18 mouse cellular contexts compared by ENCODE assay signal in the genomic region with DNA sequence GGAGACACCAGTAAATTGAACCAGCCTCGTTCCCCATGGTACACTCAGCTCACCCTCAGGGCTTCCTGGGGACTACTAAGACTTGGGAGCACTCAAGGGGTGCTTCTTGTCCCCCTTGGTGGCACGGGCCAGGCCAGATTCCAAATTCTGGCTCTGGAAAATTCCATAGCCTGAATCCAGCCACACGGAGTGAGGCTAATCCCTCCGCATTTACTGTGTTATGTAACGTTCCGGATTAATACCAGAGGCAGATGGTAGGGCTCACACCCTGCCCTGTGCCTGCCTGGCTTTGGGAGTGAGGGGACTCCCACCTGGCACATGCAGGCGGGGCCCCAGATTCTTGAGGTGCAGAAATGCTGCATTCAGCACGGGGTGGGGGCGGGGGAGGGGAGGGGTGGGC. TPM values are rescaled to one million over a fixed set of nuclear protein-coding genes. Genes with fewer than 3 reads are reported as not detected.
DNase-seq lines count a peak whose midpoint lies in the region; ATAC-seq lines count a peak whose summit lies in the region.
"Had no signal": no experiment of that assay in that cellular context is flagged by ENCODE, and none has a peak within 500 bp of the region (broad histone marks: within the 10 kb centered on the region; RNA-seq: fewer than 3 reads in every experiment).

No protein-coding gene starts in this region.

- ATAC-seq in heart, embryonic 13.5 days (ENCODE audit: extremely low read depth, insufficient number of reproducible peaks, low FRiP score, low TSS enrichment) = no peak
- ATAC-seq in limb, embryonic 11.5 days (ENCODE audit: insufficient number of reproducible peaks, low FRiP score, low TSS enrichment, low read depth) = no peak
- no peak for ATAC-seq in hindbrain, embryonic 12.5 days (ENCODE audit: low FRiP score)

- 13% methylated on average over 9 of the region's 9 CpGs for WGBS in heart, embryonic 13.5 days
- WGBS in limb, embryonic 11.5 days = 5% methylated on average over 9 of the region's 9 CpGs
- 14% methylated on average over 9 of the region's 9 CpGs for WGBS in hindbrain, embryonic 12.5 days

- peaks cover 19% of the 10 kb centered on the region for H3K4me1 ChIP-seq in heart, embryonic 13.5 days
- H3K4me1 ChIP-seq in limb, embryonic 11.5 days (ENCODE audit: control insufficient read depth, insufficient read depth, low read length) = peaks cover 9% of the 10 kb centered on the region
- peaks cover 16% of the 10 kb centered on the region for H3K4me1 ChIP-seq in hindbrain, embryonic 12.5 days

- no peak overlapping the region for H3K4me2 ChIP-seq in heart, embryonic 13.5 days
- 0 out of 2 replicates have a peak overlapping the region, but pooled peaks have one; percentile 2 for H3K4me2 ChIP-seq in limb, embryonic 11.5 days (ENCODE audit: low read depth, severe bottlenecking)
- H3K4me2 ChIP-seq in hindbrain, embryonic 12.5 days (replicated peaks) = no peak overlapping the region

- no peaks in the 10 kb centered on the region for H3K9me3 ChIP-seq in heart, embryonic 13.5 days
- H3K9me3 ChIP-seq in limb, embryonic 11.5 days (ENCODE audit: control insufficient read depth, low read length) = 0 out of 2 replicates have a peak, but pooled peaks cover 3% of the 10 kb centered on the region
- H3K9me3 ChIP-seq in hindbrain, embryonic 12.5 days (replicated peaks) = no peaks in the 10 kb centered on the region
- H3K9me3 ChIP-seq: embryonic facial prominence, embryonic 12.5 days had no signal

- H3K36me3 ChIP-seq in heart, embryonic 13.5 days = no peaks in the 10 kb centered on the region
- no peaks in the 10 kb centered on the region for H3K36me3 ChIP-seq in limb, embryonic 11.5 days (ENCODE audit: control insufficient read depth, insufficient read depth, low read length)
- H3K36me3 ChIP-seq in hindbrain, embryonic 12.5 days = no peaks in the 10 kb centered on the region
- H3K36me3 ChIP-seq: embryonic facial prominence, embryonic 12.5 days had no signal

- no peak overlapping the region for H3K9ac ChIP-seq in heart, embryonic 13.5 days
- H3K9ac ChIP-seq in limb, embryonic 11.5 days (ENCODE audit: low read length) = no peak overlapping the region
- H3K9ac ChIP-seq in hindbrain, embryonic 12.5 days = no peak overlapping the region
- H3K9ac ChIP-seq: embryonic facial prominence, embryonic 12.5 days had no signal

- peaks cover 100% of the 10 kb centered on the region for H3K27me3 ChIP-seq in heart, embryonic 13.5 days (replicated peaks)
- H3K27me3 ChIP-seq in limb, embryonic 11.5 days (ENCODE audit: control insufficient read depth, insufficient read depth, low read length) = peaks cover 81% of the 10 kb centered on the region
- peaks cover 100% of the 10 kb centered on the region for H3K27me3 ChIP-seq in hindbrain, embryonic 12.5 days

- no peak for DNase-seq in heart, adult 18-20 months
- peak; percentile 77 for DNase-seq in cerebellum, adult 11 months
- DNase-seq in cerebellum, adult 9-10 months = peak; percentile 91
- DNase-seq in limb, embryonic 11.5 days (ENCODE audit: low spot score) = no peak
- no peak for DNase-seq in heart, adult 8-10 months (ENCODE audit: low spot score)
- DNase-seq: adrenal gland, postnatal 14 days; kidney, adult 11 months; lung, adult 2 months; lung, postnatal 36 days had no signal

- peak overlapping the region; percentile 41; the same call in 1 of the 2 replicates for H3K4me3 ChIP-seq in heart, embryonic 13.5 days
- H3K4me3 ChIP-seq in limb, embryonic 11.5 days (ENCODE audit: low read depth, low read length) = no peak overlapping the region
- H3K4me3 ChIP-seq in hindbrain, embryonic 12.5 days = no peak overlapping the region
- H3K4me3 ChIP-seq: erythroblast, embryonic 14.5 days had no signal

- no peak overlapping the region for H3K27ac ChIP-seq in heart, embryonic 13.5 days (replicated peaks)
- H3K27ac ChIP-seq in limb, embryonic 11.5 days (replicated peaks; ENCODE audit: low read depth, low read length) = no peak overlapping the region
- no peak overlapping the region for H3K27ac ChIP-seq in hindbrain, embryonic 12.5 days
- H3K27ac ChIP-seq: embryonic facial prominence, embryonic 12.5 days had no signal

RNA-seq across cellular contexts. Expression of a gene that starts 0.8 kb away (rescaled TPM):
- not detected in 2 replicates for polyA plus RNA-seq in heart, embryonic 13.5 days (2015; fragmentation: Nextera tagmentation; extraction: Ambion mirVana)
- total RNA-seq in heart, adult 18-20 months (2021) = 1 to 10 TPM in 1 of 2 experiments, under 1 TPM in 1; 0.69 to 1.2 TPM
- polyA plus RNA-seq in limb, embryonic 11.5 days (2014; fragmentation: Nextera tagmentation; extraction: Ambion mirVana) = 0.49 and 0.61 TPM in 2 replicates
- total RNA-seq in heart, adult 8-10 months (2022) = 1 to 10 TPM in 2 of 4 experiments, under 1 TPM in 2; 0.91 to 1.3 (median 1.1) TPM
- 0.35 and 0.50 TPM in 2 replicates for polyA plus RNA-seq in hindbrain, embryonic 12.5 days (2016; fragmentation: Nextera tagmentation; extraction: Ambion mirVana)
- total RNA-seq: CH12.LX; granulocyte monocyte progenitor cell, adult 5-6 weeks; hematopoietic stem cell, adult 5-6 weeks; megakaryocyte-erythroid progenitor cell, adult 5-6 weeks; monocyte, adult 5-6 weeks had no signal
- polyA plus RNA-seq: erythroblast, embryonic 14.5 days had no signal

RNA-seq across cellular contexts. Expression of a gene that starts 7.2 kb away (rescaled TPM):
- polyA plus RNA-seq in heart, embryonic 13.5 days (2015; fragmentation: Nextera tagmentation; extraction: Ambion mirVana) = 6.5 and 8.3 TPM in 2 replicates
- total RNA-seq in heart, adult 18-20 months (2021) = 10 to 100 TPM; 75.6 to 80.1 TPM
- 0.28 and 0.41 TPM in 2 replicates for polyA plus RNA-seq in limb, embryonic 11.5 days (2014; fragmentation: Nextera tagmentation; extraction: Ambion mirVana)
- 100 to 1,000 TPM in 2 of 4 experiments, 10 to 100 TPM in 2; 87.9 to 109 (median 99.6) TPM for total RNA-seq in heart, adult 8-10 months (2022)
- polyA plus RNA-seq in hindbrain, embryonic 12.5 days (2016; fragmentation: Nextera tagmentation; extraction: Ambion mirVana) = 0.38 and 0.77 TPM in 2 replicates
- total RNA-seq: granulocyte monocyte progenitor cell, adult 5-6 weeks; monocyte, adult 5-6 weeks had no signal

RNA-seq across cellular contexts. Expression of a gene that starts 25.7 kb away (rescaled TPM):
- 2.6 and 4.4 TPM in 2 replicates for polyA plus RNA-seq in heart, embryonic 13.5 days (2015; fragmentation: Nextera tagmentation; extraction: Ambion mirVana)
- total RNA-seq in heart, adult 18-20 months (2021) = 1 to 10 TPM; 4.8 to 5.3 TPM
- 5.2 and 7.2 TPM in 2 replicates for polyA plus RNA-seq in limb, embryonic 11.5 days (2014; fragmentation: Nextera tagmentation; extraction: Ambion mirVana)
- total RNA-seq in heart, adult 8-10 months (2022) = 1 to 10 TPM; 3.1 to 7.6 (median 5.0) TPM
- polyA plus RNA-seq in hindbrain, embryonic 12.5 days (2016; fragmentation: Nextera tagmentation; extraction: Ambion mirVana) = 3.2 and 4.1 TPM in 2 replicates
- total RNA-seq: monocyte, adult 5-6 weeks had no signal

RNA-seq across cellular contexts. Expression of a gene that starts 26.1 kb away (rescaled TPM):
- polyA plus RNA-seq in heart, embryonic 13.5 days (2015; fragmentation: Nextera tagmentation; extraction: Ambion mirVana) = 1.8 and 2.1 TPM in 2 replicates
- total RNA-seq in heart, adult 18-20 months (2021) = 1 to 10 TPM; 1.3 TPM
- 4.4 and 5.3 TPM in 2 replicates for polyA plus RNA-seq in limb, embryonic 11.5 days (2014; fragmentation: Nextera tagmentation; extraction: Ambion mirVana)
- total RNA-seq in heart, adult 8-10 months (2022) = 1 to 10 TPM; 1.7 to 3.1 (median 2.7) TPM
- 2.2 and 2.8 TPM in 2 replicates for polyA plus RNA-seq in hindbrain, embryonic 12.5 days (2016; fragmentation: Nextera tagmentation; extraction: Ambion mirVana)

RNA-seq across cellular contexts. Expression of a gene that starts 32.0 kb away (rescaled TPM):
- 3.8 and 4.5 TPM in 2 replicates for polyA plus RNA-seq in heart, embryonic 13.5 days (2015; fragmentation: Nextera tagmentation; extraction: Ambion mirVana)
- 1 to 10 TPM; 6.4 to 7.8 TPM for total RNA-seq in heart, adult 18-20 months (2021)
- 9.8 and 10.4 TPM in 2 replicates for polyA plus RNA-seq in limb, embryonic 11.5 days (2014; fragmentation: Nextera tagmentation; extraction: Ambion mirVana)
- 1 to 10 TPM; 5.9 to 9.8 (median 8.3) TPM for total RNA-seq in heart, adult 8-10 months (2022)
- 21.4 and 24.8 TPM in 2 replicates for polyA plus RNA-seq in hindbrain, embryonic 12.5 days (2016; fragmentation: Nextera tagmentation; extraction: Ambion mirVana)

Comparison
In these comparisons a context has a peak if more than half of its experiments do, and no peak if none do; other contexts are left out.
1. DNase-seq: peak in cerebellum, adult 11 months (single experiment) and cerebellum, adult 9-10 months (single experiment); none in heart, adult 18-20 months (0 of 2), limb, embryonic 11.5 days (single experiment) and heart, adult 8-10 months (single experiment).